Mouse (Mus musculus) forebrain, embryonic 10.5 days (tissue): ENCODE measurements around the gene Plekha4. TPM values are rescaled to one million over a fixed set of nuclear protein-coding genes. Genes with fewer than 3 reads are reported as not detected.
"Not testable (repeated sequence)": the region's sequence is repeated elsewhere in the genome, so short reads cannot be mapped to it uniquely, and the experiment has no call there.

Experiments
- DNase-seq: peaks from one replicate; pipeline ENCODE4 v3.0.0-alpha.2; 2017; ENCODE audit warnings: low spot score; ENCODE audit errors: extremely low spot score
- H3K27ac ChIP-seq: fragments of 300-500 bp; sonication (generic); 2 replicates; pipeline ENCODE4 v1.5.1; 2016; ENCODE audit warnings: mild to moderate bottlenecking
- H3K27me3 ChIP-seq: fragments of 300-500 bp; sonication (generic); 2 replicates; pipeline ENCODE4 v1.6.1; 2016; ENCODE audit warnings: mild to moderate bottlenecking; ENCODE audit not compliant: poor library complexity, severe bottlenecking
- H3K36me3 ChIP-seq: fragments of 300-500 bp; sonication (generic); replicated peaks from 2 replicates; pipeline ENCODE4 v1.6.1; 2016; ENCODE audit warnings: mild to moderate bottlenecking, moderate library complexity
- H3K4me1 ChIP-seq: fragments of 300-500 bp; sonication (generic); 2 replicates; pipeline ENCODE4 v1.6.1; 2016
- H3K4me3 ChIP-seq: fragments of 300-500 bp; sonication (generic); 2 replicates; pipeline ENCODE4 v1.5.1; 2016; ENCODE audit warnings: mild to moderate bottlenecking, moderate library complexity
- H3K9me3 ChIP-seq: fragments of 300-500 bp; sonication (generic); 2 replicates; pipeline ENCODE4 v1.6.1; 2016; ENCODE audit warnings: mild to moderate bottlenecking, moderate library complexity
- WGBS: fragments of 180-500 bp; shearing (Covaris S2); methylation state at CpG from one replicate; pipeline ENCODE4 v1.1.7; 2016; 5-methylcytosine and 5-hydroxymethylcytosine counted together
- polyA plus RNA-seq: library from polyadenylated mRNA; unstranded; fragments of >200 nt; fragmentation: Nextera tagmentation; extraction: Ambion mirVana; gene quantifications from 2 replicates; pipeline ENCODE4 v1.2.1, GENCODE M21; 2016

The Plekha4 gene
- 1.1 and 1.2 TPM in 2 replicates for polyA plus RNA-seq

DNA sequence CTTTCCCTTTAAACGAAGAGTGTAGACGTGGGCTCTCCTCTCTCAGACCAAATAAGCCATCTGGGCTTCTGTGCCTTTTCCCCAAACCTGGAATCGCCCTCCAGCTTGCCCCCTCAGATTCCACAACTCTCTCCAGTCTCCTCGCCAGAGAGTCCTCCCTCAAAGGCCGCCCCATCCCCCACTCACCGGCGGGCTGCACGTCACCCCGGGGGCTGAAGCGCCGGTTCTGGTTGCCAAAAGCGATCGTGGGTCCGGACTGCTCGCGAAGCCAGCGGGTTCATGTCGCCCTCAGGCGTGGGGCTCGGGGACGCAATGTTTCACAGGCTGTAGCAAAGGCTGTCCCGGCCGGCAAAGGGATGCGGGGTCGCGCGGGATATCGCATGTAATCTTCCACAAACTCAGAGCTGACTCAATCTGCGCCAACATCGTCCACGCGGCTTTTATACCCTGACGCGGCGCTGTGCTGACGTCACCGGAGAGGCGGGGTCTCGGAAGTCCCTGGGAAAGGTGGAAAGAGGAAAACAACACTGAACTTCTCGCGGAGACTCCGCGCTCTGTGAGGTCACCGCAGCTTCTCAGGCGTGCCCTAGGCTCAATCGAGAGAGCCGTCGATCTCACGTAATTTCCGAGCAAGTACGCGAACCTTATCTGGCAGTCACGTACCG is at the start of gene Plekha4, which contains the start of gene Ppp1r15a:
Gene Plekha4 (plus strand): TSS at position 522 of the 665 bp plus-strand sequence.
Gene Ppp1r15a (minus strand): TSS at position 460 of the 665 bp plus-strand sequence.
- no peaks in the 10 kb centered on the region for H3K27me3 ChIP-seq
- H3K9me3 ChIP-seq: no peaks in the 10 kb centered on the region
- H3K4me1 ChIP-seq: peaks cover 59% of the 10 kb centered on the region
- WGBS: under 1% methylated on average over 54 of the region's 54 CpGs
- H3K4me3 ChIP-seq: peak within 1 kb of the TSS; percentile 91
- peaks cover 20% of the 10 kb centered on the region for H3K36me3 ChIP-seq
- peak within 1 kb of the TSS; percentile 94 for H3K27ac ChIP-seq
- DNase-seq: peak; percentile 97

DNA sequence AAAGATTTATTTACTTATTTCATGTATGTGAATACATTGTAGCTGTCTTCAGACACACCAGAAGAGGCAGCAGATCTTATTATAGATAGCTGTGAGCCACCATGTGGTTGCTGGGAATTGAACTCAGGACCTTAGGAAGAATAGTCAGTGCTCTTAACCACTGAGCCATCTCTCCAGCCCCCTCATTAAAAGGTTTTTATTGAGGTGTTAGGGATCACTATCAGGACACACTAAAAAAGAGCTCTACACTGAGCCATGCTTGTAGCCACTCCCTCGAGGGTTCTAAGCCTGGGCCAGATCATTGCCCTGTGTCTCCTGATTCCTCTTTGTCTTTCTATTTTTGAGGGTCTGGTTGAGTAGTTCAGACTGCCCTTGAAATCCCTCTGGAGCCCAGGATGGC is 49.7 kb upstream of the Plekha4 start:
- no peak for DNase-seq
- H3K27me3 ChIP-seq: no peaks in the 10 kb centered on the region
- WGBS: 60% methylated on average over 1 of the region's 1 CpGs
- no peak overlapping the region for H3K27ac ChIP-seq
- H3K9me3 ChIP-seq: no peaks in the 10 kb centered on the region
- H3K36me3 ChIP-seq: peaks cover 11% of the 10 kb centered on the region
- no peaks in the 10 kb centered on the region for H3K4me1 ChIP-seq
- no peak overlapping the region for H3K4me3 ChIP-seq

DNA sequence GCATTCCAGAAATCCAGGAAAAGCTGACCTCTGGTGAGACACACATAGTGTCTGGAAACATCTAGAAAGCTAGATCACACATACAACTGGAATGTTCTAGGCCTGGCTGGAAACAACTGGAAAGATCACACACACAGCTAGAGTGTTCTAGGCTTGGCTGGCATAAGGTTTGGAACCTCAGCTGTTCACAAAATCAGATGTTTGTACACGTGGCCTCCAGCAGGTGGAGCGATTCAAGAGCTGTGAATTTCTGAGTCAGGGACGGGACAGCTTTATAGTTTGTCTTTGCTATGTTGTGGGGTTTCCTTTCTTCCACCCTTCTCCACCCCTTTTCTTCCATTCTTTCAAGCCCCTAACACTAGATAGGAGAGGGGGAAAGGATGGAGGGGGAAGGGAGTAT is 49.1 kb upstream of the Plekha4 start:
- WGBS: 20% methylated on average over 3 of the region's 3 CpGs
- no peak overlapping the region for H3K4me3 ChIP-seq
- DNase-seq: no peak
- no peak overlapping the region for H3K27ac ChIP-seq
- no peaks in the 10 kb centered on the region for H3K27me3 ChIP-seq
- no peaks in the 10 kb centered on the region for H3K9me3 ChIP-seq
- peaks cover 11% of the 10 kb centered on the region for H3K36me3 ChIP-seq
- H3K4me1 ChIP-seq: no peaks in the 10 kb centered on the region

DNA sequence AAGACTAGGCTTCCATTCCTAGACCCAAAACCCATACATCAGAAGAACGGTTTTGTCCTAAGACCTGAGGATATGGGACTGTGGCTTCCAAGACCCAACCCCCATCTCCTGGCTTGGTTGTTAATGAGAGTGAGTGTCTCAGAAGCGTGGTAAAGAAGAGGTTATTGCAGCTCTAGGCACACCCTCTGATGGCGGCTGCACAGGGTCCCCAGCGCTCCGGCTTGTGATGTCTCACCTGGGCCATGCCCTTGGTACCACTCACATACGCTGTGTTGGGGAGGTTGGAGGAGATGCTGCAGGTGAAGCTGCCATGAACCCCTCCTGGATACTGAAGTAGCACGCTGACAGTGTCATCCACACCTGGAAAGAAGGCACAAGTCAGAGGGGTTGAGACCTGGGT is 47.4 kb upstream of the Plekha4 start:
- H3K36me3 ChIP-seq: peaks cover 11% of the 10 kb centered on the region
- no peak overlapping the region for H3K4me3 ChIP-seq
- no peaks in the 10 kb centered on the region for H3K4me1 ChIP-seq
- no peak for DNase-seq
- H3K27me3 ChIP-seq: no peaks in the 10 kb centered on the region
- H3K9me3 ChIP-seq: no peaks in the 10 kb centered on the region
- no peak overlapping the region for H3K27ac ChIP-seq
- WGBS: 97% methylated on average over 7 of the region's 7 CpGs

DNA sequence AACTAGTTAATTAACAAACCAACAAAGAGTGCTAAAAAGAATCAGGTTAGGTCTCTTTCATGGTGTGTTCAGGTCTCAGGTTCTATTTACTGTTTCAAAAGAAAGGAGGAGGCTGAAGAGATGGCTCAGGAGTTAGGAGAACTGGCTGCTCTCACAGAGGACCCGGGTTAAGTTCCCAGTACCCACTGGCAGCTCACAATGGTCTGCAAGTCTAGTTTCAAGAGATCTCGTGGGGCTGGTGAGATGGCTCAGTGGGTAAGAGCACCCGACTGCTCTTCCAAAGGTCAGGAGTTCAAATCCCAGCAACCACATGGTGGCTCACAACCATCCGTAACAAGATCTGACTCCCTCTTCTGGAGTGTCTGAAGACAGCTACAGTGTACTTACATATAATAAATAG is 45.8 kb upstream of the Plekha4 start:
- H3K36me3 ChIP-seq: peaks cover 11% of the 10 kb centered on the region
- H3K4me3 ChIP-seq, H3K4me1 ChIP-seq, DNase-seq, H3K27me3 ChIP-seq, H3K27ac ChIP-seq, H3K9me3 ChIP-seq: not testable (repeated sequence)
- WGBS: 93% methylated on average over 4 of the region's 4 CpGs

DNA sequence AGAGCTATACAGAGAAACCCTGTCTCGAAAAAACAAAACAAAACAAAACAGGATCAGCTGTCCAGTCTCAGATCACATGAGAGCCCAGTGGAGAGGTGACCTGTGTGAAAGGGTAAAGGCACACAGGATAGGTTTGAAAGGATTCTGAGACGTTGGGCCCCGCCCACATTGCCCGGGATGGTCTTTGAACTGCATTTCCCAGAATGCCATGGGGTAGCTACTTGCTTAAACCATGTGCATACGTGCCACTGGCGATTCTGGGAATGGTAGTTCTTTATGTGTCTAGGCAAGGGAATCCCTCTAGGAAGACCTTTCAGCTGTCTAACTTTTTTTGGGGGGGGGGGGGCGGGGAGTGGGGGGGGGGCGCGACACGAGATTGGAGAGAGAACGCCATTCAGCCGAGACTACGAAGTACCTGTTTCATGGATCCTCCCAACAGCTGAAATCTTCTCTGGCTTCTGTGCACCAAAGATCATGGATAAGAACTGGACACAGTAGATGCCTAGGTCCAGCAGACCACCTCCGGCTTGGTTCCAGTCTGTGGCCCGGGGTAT is 44.7 kb upstream of the Plekha4 start, which contains the start of gene Tulp2:
Gene Tulp2 (plus strand): TSS at position 504 of the 554 bp plus-strand sequence.
- Histone ChIP-seq H3K9me3 (no peaks in the 10 kb centered on the region), H3K27me3 (no peaks in the 10 kb centered on the region), H3K4me3 (no peak within 1 kb of the TSS), H3K4me1 (no peaks in the 10 kb centered on the region), H3K36me3 (peaks cover 13% of the 10 kb centered on the region), H3K27ac (no peak within 1 kb of the TSS)
- DNase-seq: no peak
- 56% methylated on average over 15 of the region's 15 CpGs for WGBS

DNA sequence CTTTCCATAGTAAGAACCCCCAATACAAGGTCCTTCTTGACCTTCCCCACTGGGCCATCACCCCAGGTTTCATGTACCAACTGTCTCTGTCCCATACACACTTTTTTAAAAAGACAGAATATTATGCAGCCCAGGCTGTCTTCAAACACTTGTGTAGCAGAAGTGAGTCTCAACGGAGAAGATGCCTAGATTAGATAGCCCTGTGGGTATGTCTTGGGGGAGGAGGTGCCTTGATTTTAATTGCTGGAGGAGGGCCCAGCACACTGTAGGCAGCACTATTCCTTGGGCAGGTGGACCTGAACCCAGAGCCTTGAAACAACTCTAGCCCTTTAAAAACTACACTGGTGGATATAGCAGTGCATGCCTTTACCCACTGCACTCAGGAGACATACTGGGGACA is 44.0 kb upstream of the Plekha4 start:
- Histone ChIP-seq H3K9me3 (no peaks in the 10 kb centered on the region), H3K27me3 (no peaks in the 10 kb centered on the region), H3K36me3 (peaks cover 15% of the 10 kb centered on the region), H3K27ac (no peak overlapping the region), H3K4me3 (no peak overlapping the region), H3K4me1 (no peaks in the 10 kb centered on the region)
- no peak for DNase-seq
- WGBS: 83% methylated on average over 1 of the region's 1 CpGs

DNA sequence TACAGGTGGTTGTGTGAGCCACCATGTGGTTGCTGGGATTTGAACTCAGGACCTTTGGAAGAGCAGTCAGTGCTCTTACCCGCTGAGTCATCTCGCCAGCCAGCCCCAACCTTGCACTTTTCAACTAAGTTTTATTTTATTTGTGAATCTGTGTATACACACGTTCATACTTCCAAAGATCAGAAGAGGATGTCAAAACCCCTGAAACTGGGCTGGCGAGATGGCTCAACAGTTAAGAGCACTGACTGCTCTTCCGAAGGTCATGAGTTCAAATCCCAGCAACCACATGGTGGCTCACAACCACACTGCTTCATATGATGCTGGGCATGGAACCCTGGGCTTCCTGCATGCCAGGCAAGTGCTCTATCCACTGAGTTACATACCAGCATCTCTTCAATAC is 41.1 kb upstream of the Plekha4 start:
- not testable (repeated sequence) for H3K4me3 ChIP-seq, H3K36me3 ChIP-seq, H3K9me3 ChIP-seq, H3K27ac ChIP-seq, DNase-seq, H3K27me3 ChIP-seq
- peaks cover 27% of the 10 kb centered on the region for H3K4me1 ChIP-seq
- 98% methylated on average over 5 of the region's 5 CpGs for WGBS

DNA sequence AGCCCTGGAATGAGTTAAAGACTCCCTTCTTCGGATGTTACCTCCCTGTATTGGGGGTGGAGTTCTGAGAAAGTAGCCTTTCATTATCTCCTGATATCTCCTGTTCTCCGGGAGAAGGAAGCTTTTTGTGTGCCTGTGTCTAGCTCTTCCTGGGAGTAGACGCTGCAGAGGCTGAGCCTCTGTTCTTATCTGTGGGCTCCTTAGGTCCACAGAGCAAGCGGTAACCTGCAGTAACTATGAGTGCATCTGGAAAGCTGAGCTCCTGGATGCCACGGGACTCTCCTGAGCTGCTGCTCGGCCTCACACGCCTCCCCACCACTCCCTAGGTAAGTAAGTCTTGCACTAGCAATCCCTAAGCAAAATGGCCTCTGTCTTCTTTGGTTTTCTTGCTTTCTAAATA is 40.0 kb upstream of the Plekha4 start:
- WGBS: 82% methylated on average over 7 of the region's 7 CpGs
- H3K9me3 ChIP-seq: no peaks in the 10 kb centered on the region
- H3K27me3 ChIP-seq: peaks cover 5% of the 10 kb centered on the region; the same call in 1 of the 2 replicates
- peaks cover 7% of the 10 kb centered on the region; the same call in 1 of the 2 replicates for H3K36me3 ChIP-seq
- DNase-seq: no peak
- H3K27ac ChIP-seq: no peak overlapping the region
- peaks cover 39% of the 10 kb centered on the region for H3K4me1 ChIP-seq
- no peak overlapping the region for H3K4me3 ChIP-seq

DNA sequence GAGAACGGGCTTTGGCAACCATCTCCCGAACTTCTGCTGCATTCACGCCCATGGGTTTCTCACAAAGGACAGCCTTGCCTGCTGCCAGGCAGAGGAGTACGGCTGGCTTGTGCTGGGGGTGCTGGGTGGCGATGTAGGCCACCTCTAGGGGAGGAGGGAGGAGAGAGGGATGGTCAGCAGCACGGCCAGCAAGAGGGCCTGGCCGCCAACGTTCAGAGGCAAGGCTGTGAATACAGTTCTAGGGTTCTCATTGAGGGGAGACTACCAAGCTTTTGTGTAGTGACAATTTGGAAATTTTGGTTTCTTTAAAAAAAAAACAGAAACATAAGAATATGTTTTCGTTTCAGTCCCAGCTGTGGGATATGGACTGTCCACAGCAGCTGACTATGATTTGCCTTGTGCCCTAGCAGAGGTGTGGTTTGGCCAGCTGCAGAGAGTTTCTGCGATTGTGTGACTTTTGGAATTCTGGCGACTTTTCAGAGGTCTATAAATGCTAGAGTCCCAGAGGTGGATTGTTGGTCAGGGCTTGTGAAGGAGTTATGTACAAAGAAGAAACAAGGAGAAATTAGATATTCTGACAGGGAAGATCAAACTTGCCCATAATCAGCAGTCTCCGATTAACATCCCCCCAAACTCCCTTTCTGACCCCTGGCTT is 39.2 kb upstream of the Plekha4 start, which contains the start of gene Gm45808:
Gene Gm45808 (minus strand): TSS at position 51 of the 655 bp plus-strand sequence.
- Histone ChIP-seq H3K36me3 (peaks cover 7% of the 10 kb centered on the region; the same call in 1 of the 2 replicates), H3K27ac (peak within 1 kb of the TSS; percentile 90), H3K4me3 (peak within 1 kb of the TSS; percentile 61), H3K9me3 (no peaks in the 10 kb centered on the region), H3K27me3 (peaks cover 5% of the 10 kb centered on the region; the same call in 1 of the 2 replicates), H3K4me1 (peaks cover 41% of the 10 kb centered on the region)
- DNase-seq: no peak
- 89% methylated on average over 12 of the region's 12 CpGs for WGBS

DNA sequence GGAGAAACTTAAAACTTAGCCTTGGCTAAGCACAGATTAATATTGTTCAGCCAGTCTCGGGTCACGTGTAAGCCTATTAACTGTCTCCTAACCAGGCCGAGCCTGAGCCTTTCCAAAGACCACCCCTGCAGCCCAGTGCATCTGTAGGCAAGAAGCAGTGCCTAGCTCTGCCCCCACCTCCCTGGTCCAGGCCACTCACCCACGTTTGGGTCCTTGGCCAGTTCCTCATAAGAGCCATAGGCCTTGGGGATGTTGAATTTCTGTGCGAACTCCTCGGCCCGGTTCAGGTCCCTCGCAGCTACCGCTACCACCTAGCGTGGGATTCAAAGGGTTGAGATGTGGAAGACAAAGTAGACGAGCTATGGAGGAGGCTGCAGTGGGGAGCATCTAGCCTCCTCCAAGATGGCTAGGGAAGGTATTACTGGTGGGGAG is 38.3 kb upstream of the Plekha4 start:
- Histone ChIP-seq H3K27ac (peak overlapping the region; percentile 90), H3K27me3 (peaks cover 5% of the 10 kb centered on the region; the same call in 1 of the 2 replicates), H3K36me3 (peaks cover 16% of the 10 kb centered on the region), H3K4me1 (peaks cover 41% of the 10 kb centered on the region), H3K4me3 (peak overlapping the region; percentile 61), H3K9me3 (no peaks in the 10 kb centered on the region)
- 18% methylated on average over 11 of the region's 11 CpGs for WGBS
- DNase-seq: peak; percentile 25

DNA sequence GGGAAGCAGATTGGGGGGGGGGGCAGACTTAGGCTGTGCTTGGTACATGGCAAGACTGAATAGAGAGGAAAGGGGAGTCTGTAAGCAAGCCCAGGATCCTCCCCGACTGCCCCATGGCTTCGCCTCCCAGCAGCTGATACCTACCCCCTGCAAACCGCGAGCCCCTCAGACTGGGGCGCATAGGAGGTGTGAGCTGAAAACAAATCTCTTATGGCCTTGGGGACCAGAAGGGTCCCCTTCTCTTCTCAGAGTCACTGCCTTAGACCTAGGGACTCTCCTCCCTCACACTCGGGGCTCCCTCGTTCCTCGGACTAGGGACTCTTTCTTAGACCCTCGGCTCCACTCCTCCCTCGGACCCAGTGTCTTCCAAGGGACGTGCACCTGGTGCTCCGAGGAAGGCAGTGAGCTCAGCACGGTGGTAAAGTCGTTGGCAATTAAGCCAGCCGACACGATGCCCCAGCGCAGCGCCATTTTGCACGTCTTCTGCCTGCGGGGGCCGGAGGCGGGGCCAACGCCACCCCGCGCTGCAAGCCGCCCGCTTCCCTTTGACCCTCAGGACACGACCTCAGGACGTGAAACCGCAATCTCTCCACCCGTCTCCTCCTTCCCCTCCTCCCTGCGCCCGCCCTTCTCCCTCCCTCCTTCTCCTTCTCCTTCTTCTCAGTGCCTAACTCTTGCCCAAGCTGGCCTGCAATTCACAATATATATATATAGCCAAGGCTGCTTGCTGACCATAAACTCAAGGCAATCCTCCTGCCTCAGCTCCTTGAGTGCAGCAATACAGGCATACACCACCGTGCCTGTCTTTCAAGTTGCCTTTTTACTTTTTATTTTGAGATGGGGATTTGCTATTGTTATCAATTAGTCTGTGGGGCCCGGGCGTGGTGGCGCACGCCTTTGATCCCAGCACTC is 37.6 kb upstream of the Plekha4 start, which contains the start of gene Dhdh:
Gene Dhdh (minus strand): TSS at position 513 of the 912 bp plus-strand sequence.
- Histone ChIP-seq H3K9me3 (no peaks in the 10 kb centered on the region), H3K4me1 (peaks cover 41% of the 10 kb centered on the region), H3K27ac (peak within 1 kb of the TSS; percentile 90), H3K27me3 (peaks cover 5% of the 10 kb centered on the region; the same call in 1 of the 2 replicates), H3K36me3 (peaks cover 23% of the 10 kb centered on the region), H3K4me3 (peak within 1 kb of the TSS; percentile 61)
- peak; percentile 63 for DNase-seq
- WGBS: 7% methylated on average over 38 of the region's 38 CpGs
